Mouse (Mus musculus): ENCODE data around the gene 4921517D22Rik. TPM values are rescaled to one million over a fixed set of nuclear protein-coding genes. Genes with fewer than 3 reads are reported as not detected.

Gene 4921517D22Rik
- total RNA-seq, 2 experiments from 2014 or later = not detected

- no peak for ATAC-seq (replicated peaks; ENCODE audit: poor library complexity, severe bottlenecking)
Measured at GRCm38 (mm10) chr13:59695781-59696180, 1.9 kb upstream of the 4921517D22Rik start.

- ATAC-seq (replicated peaks; ENCODE audit: poor library complexity, severe bottlenecking) = no peak
Measured at GRCm38 (mm10) chr13:59691478-59691877, 2.4 kb downstream of the 4921517D22Rik start.

GRCm38 (mm10) chr13:59690576-59690975 is 3.3 kb downstream of the 4921517D22Rik start:
- no peak for ATAC-seq (replicated peaks; ENCODE audit: poor library complexity, severe bottlenecking)

DNA sequence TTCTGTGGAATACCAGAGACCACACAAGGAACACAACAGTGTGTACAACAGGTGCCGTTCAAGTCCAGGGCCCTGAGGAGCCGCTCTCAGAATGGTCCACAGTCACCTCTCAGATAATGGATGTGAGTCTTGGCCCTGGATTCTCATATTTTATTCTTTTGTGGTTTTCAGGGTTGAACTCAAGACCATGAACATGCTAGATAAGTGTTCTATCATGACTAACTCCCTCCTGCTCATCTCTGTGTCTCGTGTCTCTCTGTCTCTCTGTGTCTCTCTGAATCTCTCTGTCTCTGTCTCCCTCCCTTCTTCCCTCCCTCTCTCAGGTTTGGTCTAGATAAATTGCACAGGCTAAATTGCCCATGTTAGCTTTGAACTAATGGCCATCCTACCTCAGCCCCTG is 4.1 kb downstream of the 4921517D22Rik start:
- ATAC-seq (replicated peaks; ENCODE audit: poor library complexity, severe bottlenecking) = no peak

DNA sequence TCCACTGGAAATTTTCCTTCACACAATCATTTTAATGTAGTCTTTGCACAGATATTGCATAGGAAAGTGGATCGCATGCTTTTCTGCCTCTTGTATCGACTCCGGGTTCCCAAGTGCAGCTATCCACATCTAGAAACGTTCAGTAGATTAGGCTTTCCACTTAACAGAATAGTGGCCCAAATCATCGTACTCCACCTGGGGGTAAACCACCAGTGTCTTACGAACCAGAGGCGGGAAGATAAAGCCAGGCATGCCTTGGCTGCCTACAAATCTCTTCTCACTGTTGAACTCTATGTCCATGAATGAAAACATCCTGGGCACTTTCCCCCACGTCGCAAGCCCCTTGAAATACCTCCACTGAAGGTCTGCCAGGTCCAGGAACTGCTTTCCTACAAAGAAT is 4.6 kb downstream of the 4921517D22Rik start:
- no peak for ATAC-seq (replicated peaks; ENCODE audit: poor library complexity, severe bottlenecking)

GRCm38 (mm10) chr13:59688338-59688770 is 5.6 kb downstream of the 4921517D22Rik start:
- no peak for ATAC-seq (replicated peaks; ENCODE audit: poor library complexity, severe bottlenecking)

DNA sequence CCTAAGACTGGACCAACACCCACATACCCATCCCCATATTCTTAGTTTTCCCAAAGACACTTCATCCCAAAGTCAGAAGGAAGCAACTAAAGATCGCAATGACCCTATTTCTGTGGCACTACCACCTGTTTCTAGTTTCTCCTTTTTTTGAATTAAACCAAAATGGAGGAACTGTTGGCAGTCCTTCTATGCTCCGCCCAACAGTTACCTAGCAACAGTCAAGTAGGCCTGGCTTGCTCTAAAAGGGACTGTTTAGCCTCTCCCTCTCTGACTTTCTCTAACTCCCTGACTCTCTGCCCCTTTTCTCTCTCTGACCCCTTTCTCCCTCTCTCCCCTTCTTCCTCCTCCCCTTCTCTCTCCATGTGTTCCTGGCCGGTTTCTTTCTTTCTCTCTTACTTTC is 8.7 kb downstream of the 4921517D22Rik start:
- no peak for ATAC-seq (replicated peaks; ENCODE audit: poor library complexity, severe bottlenecking)

- peak; percentile 58 for ATAC-seq (replicated peaks; ENCODE audit: poor library complexity, severe bottlenecking)
Measured at GRCm38 (mm10) chr13:59682629-59683028, 11.3 kb downstream of the 4921517D22Rik start.

- no peak for ATAC-seq (replicated peaks; ENCODE audit: poor library complexity, severe bottlenecking)
Measured at GRCm38 (mm10) chr13:59679908-59680307, 14.0 kb downstream of the 4921517D22Rik start.

DNA sequence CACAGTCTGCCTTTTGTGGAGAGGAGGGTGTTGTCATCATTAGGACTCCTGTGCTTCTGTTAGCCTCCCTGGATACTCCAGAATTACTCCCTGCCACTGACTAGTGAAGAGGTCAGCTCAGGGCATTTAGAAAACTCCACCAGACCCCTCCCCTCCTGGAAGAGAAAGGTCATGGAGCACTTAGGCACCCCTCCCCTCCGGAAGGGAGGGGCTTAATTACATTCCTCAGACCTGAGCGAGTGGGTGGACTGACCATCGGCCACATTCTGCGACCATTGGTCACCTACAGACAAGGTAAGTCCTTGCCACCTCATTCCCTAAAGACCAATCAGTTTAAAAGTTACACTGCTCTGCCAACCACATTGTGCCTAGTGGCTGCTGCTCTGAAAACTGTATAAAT is 14.6 kb downstream of the 4921517D22Rik start:
- ATAC-seq (replicated peaks; ENCODE audit: poor library complexity, severe bottlenecking) = no peak

- ATAC-seq (replicated peaks; ENCODE audit: poor library complexity, severe bottlenecking) = peak; percentile 48
Measured at GRCm38 (mm10) chr13:59676316-59677229, 17.3 kb downstream of the 4921517D22Rik start.

- peak; percentile 57 for ATAC-seq (replicated peaks; ENCODE audit: poor library complexity, severe bottlenecking)
Measured at GRCm38 (mm10) chr13:59675151-59676011, 18.5 kb downstream of the 4921517D22Rik start, which contains the start of gene Golm1. Golm1 (minus strand) TSS chr13:59675811.

DNA sequence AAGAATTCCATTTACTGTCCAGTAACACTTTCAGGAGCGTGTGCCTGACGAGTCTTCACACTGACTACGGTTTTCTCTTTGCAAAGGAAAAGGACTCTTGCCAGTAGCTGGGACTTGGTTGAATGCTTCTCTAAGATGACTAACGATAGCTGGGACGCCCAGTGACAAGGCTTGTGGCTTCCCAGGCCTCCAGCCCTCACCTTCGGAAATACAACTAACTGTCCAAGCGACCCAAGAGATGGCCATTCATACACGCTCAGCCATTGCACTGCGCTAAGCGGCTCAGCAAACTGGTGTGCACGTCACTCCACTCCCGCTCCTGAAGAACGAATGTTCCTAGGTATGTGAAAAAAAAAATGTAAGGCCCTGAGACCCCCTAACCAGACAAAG is 19.2 kb downstream of the 4921517D22Rik start:
- no peak for ATAC-seq (replicated peaks; ENCODE audit: poor library complexity, severe bottlenecking)

DNA sequence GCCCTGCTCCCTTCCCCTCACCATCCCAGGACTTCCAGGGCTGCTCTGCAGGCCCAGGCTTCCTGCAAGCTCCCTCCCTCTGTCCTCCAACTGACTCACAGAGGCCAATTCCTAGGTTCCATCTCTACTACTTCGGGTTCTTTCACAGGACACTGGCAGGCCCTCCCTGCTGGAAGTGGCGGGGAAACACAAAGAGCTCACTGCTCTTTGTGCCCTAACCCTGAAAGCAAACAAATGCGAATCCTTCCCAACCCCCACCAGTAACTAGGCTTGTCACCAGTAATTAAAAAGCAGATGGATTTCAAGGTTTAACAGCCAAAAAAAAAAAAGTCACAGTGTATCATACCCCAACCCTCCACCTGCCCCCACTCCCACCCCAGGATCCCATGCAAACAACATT is 19.7 kb downstream of the 4921517D22Rik start:
- no peak for ATAC-seq (replicated peaks; ENCODE audit: poor library complexity, severe bottlenecking)

GRCm38 (mm10) chr13:59673597-59673996 is 20.3 kb downstream of the 4921517D22Rik start:
- no peak for ATAC-seq (replicated peaks; ENCODE audit: poor library complexity, severe bottlenecking)

- peak; percentile 68 for ATAC-seq (replicated peaks; ENCODE audit: poor library complexity, severe bottlenecking)
Measured at GRCm38 (mm10) chr13:59672248-59672647, 21.7 kb downstream of the 4921517D22Rik start.

- no peak for ATAC-seq (replicated peaks; ENCODE audit: poor library complexity, severe bottlenecking)
Measured at GRCm38 (mm10) chr13:59671521-59671920, 22.4 kb downstream of the 4921517D22Rik start.

DNA sequence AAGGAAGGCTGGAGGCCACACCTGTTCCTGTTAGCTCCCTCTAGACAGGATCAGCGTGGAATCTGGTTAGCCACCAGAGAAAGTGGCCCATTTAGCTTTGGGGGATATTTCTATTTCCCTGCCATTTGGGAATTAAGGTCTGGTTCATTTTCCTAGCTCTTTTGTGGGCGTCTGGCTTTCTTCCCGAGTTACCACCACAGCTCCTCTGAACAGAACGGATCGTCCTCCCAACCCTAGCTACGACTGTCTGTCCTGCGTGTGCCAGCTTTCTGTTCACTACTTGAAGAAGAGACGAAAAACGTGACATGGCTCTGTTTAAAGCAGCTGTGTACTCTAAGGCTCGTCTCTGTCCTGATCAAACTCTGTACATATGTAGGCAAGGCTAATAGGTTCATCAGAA is 24.0 kb downstream of the 4921517D22Rik start:
- ATAC-seq (replicated peaks; ENCODE audit: poor library complexity, severe bottlenecking) = no peak

DNA sequence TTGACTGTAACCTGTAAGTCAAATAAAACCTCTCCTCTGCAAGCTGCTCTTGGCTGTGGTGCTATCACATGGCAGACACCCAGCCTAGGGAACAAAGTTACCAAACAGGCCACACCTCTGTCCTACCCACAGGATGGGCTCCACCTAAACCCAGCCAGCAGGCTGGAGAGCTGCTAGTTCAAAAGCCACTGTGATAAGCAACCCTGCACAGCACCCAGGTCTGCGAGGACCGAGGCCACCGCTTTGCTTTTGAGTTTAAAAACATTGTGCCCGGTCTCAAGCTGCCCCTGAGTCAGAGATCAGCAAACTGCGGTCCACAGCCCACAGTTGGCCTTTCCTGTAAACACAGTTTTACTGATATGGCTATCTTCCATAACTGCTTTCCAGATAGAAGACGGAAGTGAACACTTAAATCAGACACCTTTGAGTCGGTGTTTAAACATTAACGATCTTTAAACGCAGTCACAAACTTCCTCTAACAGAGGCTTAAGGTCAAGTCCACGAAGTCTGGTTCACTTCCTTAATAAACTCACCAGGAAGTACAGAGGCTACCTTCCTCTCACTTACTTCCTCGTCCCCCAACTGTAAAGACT is 25.3 kb downstream of the 4921517D22Rik start:
- peak; percentile 71 for ATAC-seq (replicated peaks; ENCODE audit: poor library complexity, severe bottlenecking)

- peak; percentile 36 for ATAC-seq (replicated peaks; ENCODE audit: poor library complexity, severe bottlenecking)
Measured at GRCm38 (mm10) chr13:59667763-59668162, 26.1 kb downstream of the 4921517D22Rik start.

Measured in granulocyte monocyte progenitor cell, adult 5-6 weeks (primary cell).